In genomic region chr16:24219691-24220090, GRCm38 (mm10) we compare ENCODE assay signal across 19 mouse cellular contexts.
DNase-seq lines count a peak whose midpoint lies in the region; TF ChIP-seq lines count a peak whose summit lies in the region.
"Had no signal": no experiment of that assay in that cellular context is flagged by ENCODE, and none has a peak within 500 bp of the region (broad histone marks: within the 10 kb centered on the region; RNA-seq: fewer than 3 reads in every experiment).

No protein-coding gene starts in this region.

- no peaks in the 10 kb centered on the region for H3K36me3 ChIP-seq in thymus, adult 2 months (ENCODE audit: control insufficient read depth, insufficient read depth, low read length)
- H3K36me3 ChIP-seq: embryonic facial prominence, embryonic 10.5 days; embryonic facial prominence, embryonic 12.5 days; forebrain, embryonic 15.5 days had no signal

- H3K27ac ChIP-seq in thymus, adult 2 months (ENCODE audit: control insufficient read depth, insufficient read depth, low read length) = peak overlapping the region; percentile 80
- H3K27ac ChIP-seq: embryonic facial prominence, embryonic 10.5 days; embryonic facial prominence, embryonic 12.5 days; forebrain, embryonic 13.5 days; forebrain, embryonic 15.5 days had no signal

- DNase-seq in thymus, adult 2 months = peak; percentile 53
- DNase-seq in thymus, adult 18-20 months = no peak
- peak; percentile 65 for DNase-seq in thymus, postnatal 14 days
- peak; percentile 60 for DNase-seq in thymus, postnatal 25 days
- DNase-seq in thymus, postnatal 4 days = peak; percentile 62
- no peak for DNase-seq in urinary bladder, adult 18-20 months (ENCODE audit: low spot score in 2 of 2)
- DNase-seq in kidney, postnatal 4 days = no peak
- DNase-seq: adrenal gland, adult 2 months; adrenal gland, postnatal 10 days; adrenal gland, postnatal 25 days; cerebellum, adult 11 months; cerebellum, adult 18-20 months; cerebellum, adult 9-10 months; cerebellum, postnatal 10 days; cerebellum, postnatal 25 days had no signal

- peaks cover 59% of the 10 kb centered on the region for H3K4me1 ChIP-seq in thymus, adult 2 months (replicated peaks; ENCODE audit: control insufficient read depth, insufficient read depth, low read length)

- no peak for TF ChIP-seq POLR2A in thymus, adult 2 months (IDR thresholded peaks at IDR 0.05; ENCODE audit: control insufficient read depth, extremely low read depth, insufficient read depth, low read length, poor library complexity)

- no peak overlapping the region for H3K4me3 ChIP-seq in thymus, adult 2 months (ENCODE audit: control insufficient read depth, insufficient read depth, low read length)
- H3K4me3 ChIP-seq: embryonic facial prominence, embryonic 10.5 days; embryonic facial prominence, embryonic 12.5 days; forebrain, embryonic 13.5 days; forebrain, embryonic 15.5 days had no signal

- no peak for TF ChIP-seq CTCF in thymus, adult 2 months (IDR thresholded peaks at IDR 0.05; ENCODE audit: borderline replicate concordance, control insufficient read depth, extremely low read depth, insufficient read depth, low read length, poor library complexity)

- no peaks in the 10 kb centered on the region for H3K27me3 ChIP-seq in thymus, adult 2 months (ENCODE audit: control insufficient read depth, insufficient read depth, low read length)
- H3K27me3 ChIP-seq: embryonic facial prominence, embryonic 12.5 days; forebrain, embryonic 13.5 days; forebrain, embryonic 15.5 days had no signal

- WGBS in thymus, adult 2 months = 47% methylated on average over 9 of the region's 9 CpGs

Comparison
In these comparisons a context has a peak if more than half of its experiments do, and no peak if none do; other contexts are left out.
1. DNase-seq: peak in thymus, adult 2 months (single experiment), thymus, postnatal 14 days (single experiment), thymus, postnatal 25 days (single experiment) and thymus, postnatal 4 days (single experiment); none in thymus, adult 18-20 months (0 of 2), urinary bladder, adult 18-20 months (0 of 2) and kidney, postnatal 4 days (0 of 2).